Mouse (Mus musculus) kidney, postnatal 0 days (tissue): ENCODE results near the gene Pth2. TPM values are rescaled to one million over a fixed set of nuclear protein-coding genes. Genes with fewer than 3 reads are reported as not detected.
"Not testable (repeated sequence)": the region's sequence is repeated elsewhere in the genome, so short reads cannot be mapped to it uniquely, and the experiment has no call there.

ENCODE experiments used
- ATAC-seq: fragments of 200-750 bp; cut with Nextera tagmentation; replicated peaks from 2 replicates; pipeline ENCODE4 v1.8.0; 2017; ENCODE audit warnings: low read depth, moderate number of reproducible peaks, moderate TSS enrichment, moderate library complexity; ENCODE audit not compliant: low FRiP score
- DNase-seq: peaks from one replicate; pipeline ENCODE4 v3.0.0-alpha.2; 2016; ENCODE audit warnings: low spot score
- H3K27ac ChIP-seq: fragments of 300-500 bp; sonication (generic); 2 replicates; pipeline ENCODE4 v1.5.1; 2014; ENCODE audit warnings: mild to moderate bottlenecking
- H3K27me3 ChIP-seq: fragments of 300-500 bp; sonication (generic); 2 replicates; pipeline ENCODE4 v1.6.1; 2014; ENCODE audit warnings: low read length, mixed read lengths; ENCODE audit not compliant: insufficient read depth
- H3K36me3 ChIP-seq: fragments of 300-500 bp; sonication (generic); 2 replicates; pipeline ENCODE4 v1.6.1; 2014; ENCODE audit warnings: low read length, mixed read lengths; ENCODE audit not compliant: insufficient read depth
- H3K4me1 ChIP-seq: fragments of 300-500 bp; sonication (generic); replicated peaks from 2 replicates; pipeline ENCODE4 v1.6.1; 2014; ENCODE audit warnings: antibody characterized with exemption, low read length, mixed read lengths; ENCODE audit not compliant: insufficient read depth
- H3K4me2 ChIP-seq: fragments of 300-500 bp; sonication (generic); 2 replicates; pipeline ENCODE4 v1.6.1; 2014; ENCODE audit warnings: mild to moderate bottlenecking, low read length, moderate library complexity, mixed read lengths
- H3K4me3 ChIP-seq: fragments of 300-500 bp; sonication (generic); replicated peaks from 2 replicates; pipeline ENCODE4 v1.5.1; 2014; ENCODE audit warnings: low read depth, low read length
- H3K9ac ChIP-seq: fragments of 300-500 bp; sonication (generic); 2 replicates; pipeline ENCODE4 v1.6.1; 2014; ENCODE audit warnings: low read depth, low read length
- H3K9me3 ChIP-seq: fragments of 300-500 bp; sonication (generic); replicated peaks from 2 replicates; pipeline ENCODE4 v1.6.1; 2016; ENCODE audit warnings: low read length, inconsistent platforms, mixed read lengths
- CTCF ChIP-seq: IDR thresholded peaks from 2 replicates; pipeline ENCODE4 v1.5.1; 2016; ENCODE audit warnings: antibody characterized with exemption, low read depth, mild to moderate bottlenecking, moderate library complexity
- WGBS: fragments of 180-500 bp; shearing (Covaris S2); extraction: QIAGEN DNeasy Blood & Tissue Kit; methylation state at CpG from one replicate; pipeline ENCODE4 v1.1.7; 2014; 5-methylcytosine and 5-hydroxymethylcytosine counted together
- polyA plus RNA-seq: library from polyadenylated mRNA; unstranded; fragments of >200 nt; fragmentation: Nextera tagmentation; extraction: Ambion mirVana; gene quantifications from 2 replicates; pipeline ENCODE4 v1.2.1, GENCODE M21; 2015

Gene Pth2
- polyA plus RNA-seq, 1 experiment from 2014 or later, result not detected

DNA sequence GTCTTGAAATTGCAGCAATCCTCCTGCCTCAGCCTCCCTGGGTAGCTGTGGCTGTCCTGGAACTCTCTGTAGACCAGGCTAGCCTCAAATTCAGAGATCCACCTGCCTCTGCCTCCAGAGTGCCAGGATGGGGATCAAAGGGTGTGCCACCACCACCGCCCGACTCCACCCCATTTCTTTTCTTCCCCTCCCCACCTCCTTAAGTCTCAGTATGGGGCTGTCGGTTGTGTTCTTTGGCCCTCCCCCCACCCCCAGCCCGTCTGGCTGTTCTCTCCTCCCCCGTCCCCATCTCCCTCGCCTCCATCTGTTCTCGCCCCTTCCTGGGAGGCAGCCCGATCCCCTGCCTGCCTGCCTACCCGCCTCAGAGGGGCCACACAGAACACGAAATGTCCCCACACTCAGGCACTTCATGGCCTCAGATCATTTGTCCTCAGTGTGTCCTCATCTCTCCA is 13.8 kb upstream of the Pth2 start:
- Histone ChIP-seq H3K27me3 (peaks cover 54% of the 10 kb centered on the region), H3K4me3 (no peak overlapping the region), H3K27ac (no peak overlapping the region), H3K9ac (no peak overlapping the region), H3K36me3 (no peaks in the 10 kb centered on the region), H3K4me2 (no peak overlapping the region), H3K9me3 (peaks cover 10% of the 10 kb centered on the region), H3K4me1 (peaks cover 5% of the 10 kb centered on the region; the same call in 1 of the 2 replicates)
- WGBS, result 26% methylated on average over 10 of the region's 10 CpGs
- no peak for ATAC-seq
- TF ChIP-seq CTCF, result no peak
- no peak for DNase-seq

DNA sequence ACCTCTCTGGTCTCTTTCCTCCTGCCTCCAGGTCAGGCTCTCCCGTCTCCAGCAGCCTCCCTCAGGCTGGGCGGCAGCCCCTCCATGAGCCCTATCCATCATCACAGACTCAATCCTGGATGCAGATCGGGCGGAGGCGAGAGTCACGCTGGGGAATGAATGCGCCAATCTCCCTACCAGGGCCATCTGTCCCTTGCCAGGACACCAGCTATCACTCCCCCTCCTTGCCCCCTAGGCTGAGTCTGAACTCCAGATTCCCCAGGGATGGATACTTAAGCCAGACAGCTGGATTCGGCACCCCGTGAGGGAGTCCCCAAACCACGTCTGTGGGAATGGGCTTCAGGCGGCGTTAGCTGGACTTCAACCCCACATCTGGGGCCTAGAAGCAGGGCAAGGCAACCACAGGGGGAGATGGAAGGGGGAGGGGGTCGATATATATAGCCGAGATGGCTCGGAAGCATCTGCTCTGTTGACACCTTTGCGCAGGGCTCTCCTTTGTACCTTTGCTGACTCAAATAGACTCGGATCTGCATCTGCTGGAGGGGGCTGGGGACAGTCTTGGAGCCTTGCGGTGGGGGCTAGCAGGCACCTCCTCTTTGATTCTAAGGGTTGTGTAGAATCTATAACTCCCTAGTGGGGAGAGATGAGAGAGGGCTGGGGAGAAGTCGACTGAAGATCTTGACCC is 12.9 kb upstream of the Pth2 start:
- H3K36me3 ChIP-seq, result no peaks in the 10 kb centered on the region
- no peak for TF ChIP-seq CTCF
- no peak overlapping the region for H3K27ac ChIP-seq
- peaks cover 5% of the 10 kb centered on the region; the same call in 1 of the 2 replicates for H3K4me1 ChIP-seq
- H3K27me3 ChIP-seq, result peaks cover 51% of the 10 kb centered on the region
- H3K9me3 ChIP-seq, result peaks cover 10% of the 10 kb centered on the region
- H3K4me2 ChIP-seq, result no peak overlapping the region
- no peak for DNase-seq
- no peak overlapping the region for H3K9ac ChIP-seq
- WGBS, result 4% methylated on average over 19 of the region's 19 CpGs
- H3K4me3 ChIP-seq, result no peak overlapping the region
- no peak for ATAC-seq

DNA sequence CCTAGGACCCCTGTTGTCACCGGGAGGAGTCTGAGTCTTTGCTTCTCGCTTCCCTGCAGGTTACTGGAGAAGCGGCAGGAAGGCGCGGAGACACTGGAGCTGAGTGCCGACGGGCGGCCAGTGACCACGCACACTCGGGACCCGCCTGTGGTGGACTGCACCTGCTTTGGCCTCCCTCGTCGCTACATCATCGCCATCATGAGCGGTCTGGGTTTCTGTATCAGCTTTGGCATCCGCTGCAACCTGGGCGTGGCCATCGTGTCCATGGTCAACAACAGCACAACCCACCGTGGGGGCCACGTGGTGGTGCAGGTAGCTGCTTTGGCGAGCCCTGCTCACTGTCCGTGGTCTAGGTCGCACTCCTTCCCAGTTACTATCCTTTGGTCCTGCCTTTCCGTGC is 12.1 kb upstream of the Pth2 start:
- WGBS, result 6% methylated on average over 24 of the region's 24 CpGs
- ATAC-seq, result no peak
- no peak for TF ChIP-seq CTCF

DNA sequence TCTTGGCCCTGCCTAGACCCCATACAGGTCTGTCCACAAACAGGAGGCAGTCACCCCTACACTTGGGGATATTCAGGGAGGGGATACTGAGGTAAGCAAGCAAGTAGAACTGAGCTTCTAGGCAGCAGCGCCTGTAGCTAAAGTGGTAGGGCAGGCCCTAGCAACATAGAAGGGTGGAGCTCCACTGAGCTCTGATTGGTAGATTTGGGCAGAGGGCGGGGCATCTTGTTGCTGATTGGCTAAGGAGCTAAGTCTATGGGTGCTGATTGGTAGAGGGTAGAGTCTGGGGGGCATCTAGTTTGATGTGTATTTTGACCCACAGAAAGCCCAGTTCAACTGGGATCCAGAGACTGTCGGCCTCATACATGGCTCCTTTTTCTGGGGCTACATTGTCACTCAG is 11.3 kb upstream of the Pth2 start:
- TF ChIP-seq CTCF, result no peak
- Histone ChIP-seq H3K9me3 (peaks cover 10% of the 10 kb centered on the region), H3K27me3 (peaks cover 45% of the 10 kb centered on the region), H3K9ac (no peak overlapping the region), H3K4me1 (no peaks in the 10 kb centered on the region), H3K4me3 (no peak overlapping the region), H3K4me2 (no peak overlapping the region), H3K36me3 (no peaks in the 10 kb centered on the region), H3K27ac (no peak overlapping the region)
- DNase-seq (no peak), ATAC-seq (no peak)
- 91% methylated on average over 3 of the region's 3 CpGs for WGBS

More for the DNA sequence above, 12.1 kb upstream of the Pth2 start:
- Histone ChIP-seq H3K4me1 (peaks cover 3% of the 10 kb centered on the region; the same call in 1 of the 2 replicates), H3K4me2 (no peak overlapping the region), H3K27ac (no peak overlapping the region), H3K27me3 (peaks cover 47% of the 10 kb centered on the region), H3K4me3 (no peak overlapping the region), H3K9ac (0 out of 2 replicates have a peak overlapping the region, but pooled peaks have one; percentile 18), H3K36me3 (no peaks in the 10 kb centered on the region), H3K9me3 (peaks cover 10% of the 10 kb centered on the region)
- no peak for DNase-seq

DNA sequence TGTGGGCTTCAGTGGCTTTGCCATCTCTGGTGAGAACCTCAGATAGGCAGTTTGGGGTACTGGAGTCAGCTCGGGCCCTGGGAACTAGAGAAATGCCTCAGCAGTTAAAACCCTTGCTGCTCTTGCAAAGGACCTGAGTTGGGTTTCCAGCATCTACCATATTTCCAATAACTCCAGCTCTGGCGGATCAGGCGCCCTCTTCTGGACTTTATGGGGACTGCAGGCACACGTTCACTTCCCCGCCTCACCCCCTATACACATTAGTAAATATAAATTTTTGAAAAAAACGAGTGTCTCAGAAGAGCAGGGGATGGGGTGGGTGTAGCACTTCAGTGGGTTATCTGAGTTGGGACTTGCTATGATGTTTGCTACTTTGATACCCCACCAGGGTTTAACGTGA is 7.8 kb upstream of the Pth2 start:
- ATAC-seq (no peak), DNase-seq (no peak)
- 63% methylated on average over 7 of the region's 7 CpGs for WGBS
- no peaks in the 10 kb centered on the region for H3K4me1 ChIP-seq
- peak; percentile 44 for TF ChIP-seq CTCF
- no peak overlapping the region for H3K4me2 ChIP-seq
- peaks cover 55% of the 10 kb centered on the region for H3K27me3 ChIP-seq
- H3K4me3 ChIP-seq, result no peak overlapping the region
- peaks cover 10% of the 10 kb centered on the region for H3K9me3 ChIP-seq
- no peaks in the 10 kb centered on the region for H3K36me3 ChIP-seq
- H3K27ac ChIP-seq, result no peak overlapping the region
- H3K9ac ChIP-seq, result no peak overlapping the region

DNA sequence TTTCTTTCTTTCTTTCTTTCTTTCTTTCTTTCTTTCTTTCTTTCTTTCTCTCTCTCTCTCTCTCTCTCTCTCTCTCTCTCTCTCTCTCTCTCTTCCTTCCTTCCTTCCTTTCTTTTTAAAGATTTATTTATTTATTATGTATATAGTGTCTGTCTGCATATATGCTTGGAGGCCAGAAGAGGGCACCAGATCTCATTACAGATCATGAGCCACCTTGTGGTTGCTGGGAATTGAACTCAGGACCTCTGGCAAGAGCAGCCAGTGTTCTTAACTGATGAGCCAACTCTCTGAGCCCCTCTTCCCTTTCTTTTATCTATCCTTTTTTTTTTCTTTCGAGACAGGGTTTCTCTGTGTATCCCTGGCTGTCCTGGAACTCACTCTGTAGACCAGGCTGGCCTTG is 7.0 kb upstream of the Pth2 start:
- TF ChIP-seq CTCF, result peak; percentile 69
- H3K4me3 ChIP-seq, H3K4me1 ChIP-seq, H3K27ac ChIP-seq, H3K9ac ChIP-seq, H3K4me2 ChIP-seq, ATAC-seq, H3K36me3 ChIP-seq: not testable (repeated sequence)
- peak; percentile 25 for DNase-seq
- Histone ChIP-seq H3K27me3 (peaks cover 57% of the 10 kb centered on the region), H3K9me3 (peaks cover 10% of the 10 kb centered on the region)
- WGBS, result 64% methylated on average over 1 of the region's 1 CpGs
